Mouse (Mus musculus): ENCODE measurements at regions not wholly inside any gene's neighbourhood (a gene's known extent, or its start where the extent isn't known, plus 50 kb on each side); places are given as distances from the start of the nearest gene placed in this dataset.

GRCm38 (mm10) chr1:40993327-40993726 lies 187.9 kb downstream of the Tmem182 start:
- H3K4me3 ChIP-seq (ENCODE audit: low read depth, low read length), result no peak overlapping the region
- TF ChIP-seq EP300 (IDR thresholded peaks at IDR 0.05; ENCODE audit: insufficient read depth, low read depth, low read length), result no peak
- TF ChIP-seq POLR2A (IDR thresholded peaks at IDR 0.05; ENCODE audit: insufficient read depth, low read length), result no peak
- TF ChIP-seq CTCF (IDR thresholded peaks at IDR 0.05; ENCODE audit: low read depth, low read length), result no peak
- H3K9me3 ChIP-seq (replicated peaks; ENCODE audit: control insufficient read depth, insufficient read depth, low read length, poor library complexity, severe bottlenecking), result no peaks in the 10 kb centered on the region
- no peak overlapping the region for H3K9ac ChIP-seq (ENCODE audit: low read depth, poor library complexity, severe bottlenecking)
- H3K36me3 ChIP-seq (ENCODE audit: control insufficient read depth, insufficient read depth, low read length, poor library complexity, severe bottlenecking), result no peaks in the 10 kb centered on the region
- H3K4me1 ChIP-seq (ENCODE audit: control insufficient read depth, insufficient read depth, low read length), result no peaks in the 10 kb centered on the region
- no peak overlapping the region for H3K27ac ChIP-seq (ENCODE audit: insufficient read depth, low read length)
- no peaks in the 10 kb centered on the region for H3K27me3 ChIP-seq (ENCODE audit: control insufficient read depth, insufficient read depth, low read length, poor library complexity, severe bottlenecking)

- Histone ChIP-seq H3K27me3 (ENCODE audit: control insufficient read depth, insufficient read depth, low read length, poor library complexity, severe bottlenecking) (no peaks in the 10 kb centered on the region; the same call in 1 of the 2 replicates), H3K4me1 (ENCODE audit: control insufficient read depth, insufficient read depth, low read length) (no peaks in the 10 kb centered on the region), H3K9ac (ENCODE audit: low read depth, poor library complexity, severe bottlenecking) (no peak overlapping the region), H3K9me3 (replicated peaks; ENCODE audit: control insufficient read depth, insufficient read depth, low read length, poor library complexity, severe bottlenecking) (no peaks in the 10 kb centered on the region), H3K27ac (ENCODE audit: insufficient read depth, low read length) (no peak overlapping the region), H3K36me3 (ENCODE audit: control insufficient read depth, insufficient read depth, low read length, poor library complexity, severe bottlenecking) (no peaks in the 10 kb centered on the region), H3K4me3 (ENCODE audit: low read depth, low read length) (no peak overlapping the region)
- TF ChIP-seq POLR2A (IDR thresholded peaks at IDR 0.05; ENCODE audit: insufficient read depth, low read length) (no peak), CTCF (IDR thresholded peaks at IDR 0.05; ENCODE audit: low read depth, low read length) (peak; percentile 32), EP300 (IDR thresholded peaks at IDR 0.05; ENCODE audit: insufficient read depth, low read depth, low read length) (no peak)
These were observed 196.0 kb downstream of the Tmem182 start for GRCm38 (mm10) chr1:41001154-41001949.

GRCm38 (mm10) chr1:41002006-41002405 lies 196.6 kb downstream of the Tmem182 start:
- no peaks in the 10 kb centered on the region; the same call in 1 of the 2 replicates for H3K27me3 ChIP-seq (ENCODE audit: control insufficient read depth, insufficient read depth, low read length, poor library complexity, severe bottlenecking)
- no peak overlapping the region for H3K27ac ChIP-seq (ENCODE audit: insufficient read depth, low read length)
- H3K9ac ChIP-seq (ENCODE audit: low read depth, poor library complexity, severe bottlenecking), result no peak overlapping the region

GRCm38 (mm10) chr1:41026943-41027342 lies 221.5 kb downstream of the Tmem182 start:
- Histone ChIP-seq H3K4me1 (ENCODE audit: control insufficient read depth, insufficient read depth, low read length) (no peaks in the 10 kb centered on the region), H3K27me3 (ENCODE audit: control insufficient read depth, insufficient read depth, low read length, poor library complexity, severe bottlenecking) (no peaks in the 10 kb centered on the region), H3K36me3 (ENCODE audit: control insufficient read depth, insufficient read depth, low read length, poor library complexity, severe bottlenecking) (no peaks in the 10 kb centered on the region), H3K9ac (ENCODE audit: low read depth, poor library complexity, severe bottlenecking) (no peak overlapping the region), H3K27ac (ENCODE audit: insufficient read depth, low read length) (no peak overlapping the region), H3K9me3 (replicated peaks; ENCODE audit: control insufficient read depth, insufficient read depth, low read length, poor library complexity, severe bottlenecking) (no peaks in the 10 kb centered on the region), H3K4me3 (ENCODE audit: low read depth, low read length) (no peak overlapping the region)
- no peak for TF ChIP-seq CTCF (IDR thresholded peaks at IDR 0.05; ENCODE audit: low read depth, low read length)
- no peak for TF ChIP-seq POLR2A (IDR thresholded peaks at IDR 0.05; ENCODE audit: insufficient read depth, low read length)
- no peak for TF ChIP-seq EP300 (IDR thresholded peaks at IDR 0.05; ENCODE audit: insufficient read depth, low read depth, low read length)

More at GRCm38 (mm10) chr1:41002006-41002405, 196.6 kb downstream of the Tmem182 start:
- Histone ChIP-seq H3K36me3 (ENCODE audit: control insufficient read depth, insufficient read depth, low read length, poor library complexity, severe bottlenecking) (no peaks in the 10 kb centered on the region), H3K4me3 (ENCODE audit: low read depth, low read length) (no peak overlapping the region), H3K9me3 (replicated peaks; ENCODE audit: control insufficient read depth, insufficient read depth, low read length, poor library complexity, severe bottlenecking) (no peaks in the 10 kb centered on the region), H3K4me1 (ENCODE audit: control insufficient read depth, insufficient read depth, low read length) (no peaks in the 10 kb centered on the region)
- no peak for TF ChIP-seq EP300 (IDR thresholded peaks at IDR 0.05; ENCODE audit: insufficient read depth, low read depth, low read length)
- TF ChIP-seq POLR2A (IDR thresholded peaks at IDR 0.05; ENCODE audit: insufficient read depth, low read length), result no peak
- TF ChIP-seq CTCF (IDR thresholded peaks at IDR 0.05; ENCODE audit: low read depth, low read length), result no peak

- H3K36me3 ChIP-seq (ENCODE audit: control insufficient read depth, insufficient read depth, low read length, poor library complexity, severe bottlenecking), result no peaks in the 10 kb centered on the region
- H3K9me3 ChIP-seq (replicated peaks; ENCODE audit: control insufficient read depth, insufficient read depth, low read length, poor library complexity, severe bottlenecking), result no peaks in the 10 kb centered on the region
- H3K9ac ChIP-seq (ENCODE audit: low read depth, poor library complexity, severe bottlenecking), result no peak overlapping the region
- no peak overlapping the region for H3K4me3 ChIP-seq (ENCODE audit: low read depth, low read length)
- no peaks in the 10 kb centered on the region for H3K4me1 ChIP-seq (ENCODE audit: control insufficient read depth, insufficient read depth, low read length)
- no peaks in the 10 kb centered on the region for H3K27me3 ChIP-seq (ENCODE audit: control insufficient read depth, insufficient read depth, low read length, poor library complexity, severe bottlenecking)
- no peak overlapping the region for H3K27ac ChIP-seq (ENCODE audit: insufficient read depth, low read length)
- TF ChIP-seq CTCF (IDR thresholded peaks at IDR 0.05; ENCODE audit: low read depth, low read length) (no peak), POLR2A (IDR thresholded peaks at IDR 0.05; ENCODE audit: insufficient read depth, low read length) (no peak), EP300 (IDR thresholded peaks at IDR 0.05; ENCODE audit: insufficient read depth, low read depth, low read length) (no peak)
These were observed 222.2 kb downstream of the Tmem182 start for GRCm38 (mm10) chr1:41027540-41027978.

- no peaks in the 10 kb centered on the region for H3K4me1 ChIP-seq (ENCODE audit: control insufficient read depth, insufficient read depth, low read length)
- H3K27ac ChIP-seq (ENCODE audit: insufficient read depth, low read length), result no peak overlapping the region
- H3K36me3 ChIP-seq (ENCODE audit: control insufficient read depth, insufficient read depth, low read length, poor library complexity, severe bottlenecking), result no peaks in the 10 kb centered on the region
- H3K27me3 ChIP-seq (ENCODE audit: control insufficient read depth, insufficient read depth, low read length, poor library complexity, severe bottlenecking), result no peaks in the 10 kb centered on the region
- TF ChIP-seq CTCF (IDR thresholded peaks at IDR 0.05; ENCODE audit: low read depth, low read length) (no peak), EP300 (IDR thresholded peaks at IDR 0.05; ENCODE audit: insufficient read depth, low read depth, low read length) (no peak), POLR2A (IDR thresholded peaks at IDR 0.05; ENCODE audit: insufficient read depth, low read length) (no peak)
- H3K4me3 ChIP-seq (ENCODE audit: low read depth, low read length), result no peak overlapping the region
- no peak overlapping the region for H3K9ac ChIP-seq (ENCODE audit: low read depth, poor library complexity, severe bottlenecking)
- no peaks in the 10 kb centered on the region for H3K9me3 ChIP-seq (replicated peaks; ENCODE audit: control insufficient read depth, insufficient read depth, low read length, poor library complexity, severe bottlenecking)
These were observed 222.6 kb downstream of the Tmem182 start for GRCm38 (mm10) chr1:41028021-41028420.
